Mouse (Mus musculus): ENCODE measurements at regions not wholly inside any gene's neighbourhood (a gene's known extent, or its start where the extent isn't known, plus 50 kb on each side); places are given as distances from the start of the nearest gene placed in this dataset.

- Histone ChIP-seq H3K9ac (replicated peaks; ENCODE audit: low read depth, low read length) (no peak overlapping the region), H3K4me3 (ENCODE audit: low read depth, low read length) (no peak overlapping the region), H3K27me3 (ENCODE audit: control insufficient read depth, insufficient read depth, low read length) (peaks cover 11% of the 10 kb centered on the region; the same call in 1 of the 2 replicates), H3K4me2 (ENCODE audit: low read depth, low read length) (no peak overlapping the region), H3K9me3 (ENCODE audit: control insufficient read depth, low read length) (no peaks in the 10 kb centered on the region), H3K4me1 (ENCODE audit: control insufficient read depth, insufficient read depth, low read length) (peaks cover 6% of the 10 kb centered on the region; the same call in 1 of the 2 replicates), H3K27ac (ENCODE audit: low read depth, low read length) (no peak overlapping the region), H3K36me3 (ENCODE audit: control insufficient read depth, insufficient read depth, low read length) (no peaks in the 10 kb centered on the region)
- ATAC-seq (ENCODE audit: low read depth), result no peak
- WGBS, result 53% methylated on average over 12 of the region's 12 CpGs
Observed at GRCm38 (mm10) chr4:124435040-124435434, 175.6 kb downstream of the 3100002H09Rik start.

GRCm38 (mm10) chr4:124434059-124435039, 176.3 kb downstream of the 3100002H09Rik start:
- Histone ChIP-seq H3K27ac (ENCODE audit: low read depth, low read length) (no peak overlapping the region), H3K9me3 (ENCODE audit: control insufficient read depth, low read length) (no peaks in the 10 kb centered on the region), H3K4me1 (ENCODE audit: control insufficient read depth, insufficient read depth, low read length) (peaks cover 6% of the 10 kb centered on the region; the same call in 1 of the 2 replicates), H3K36me3 (ENCODE audit: control insufficient read depth, insufficient read depth, low read length) (no peaks in the 10 kb centered on the region), H3K4me2 (ENCODE audit: low read depth, low read length) (no peak overlapping the region), H3K4me3 (ENCODE audit: low read depth, low read length) (no peak overlapping the region), H3K27me3 (ENCODE audit: control insufficient read depth, insufficient read depth, low read length) (peaks cover 11% of the 10 kb centered on the region; the same call in 1 of the 2 replicates), H3K9ac (replicated peaks; ENCODE audit: low read depth, low read length) (no peak overlapping the region)
- ATAC-seq (ENCODE audit: low read depth), result no peak
- WGBS, result 11% methylated on average over 23 of the region's 25 CpGs

- Histone ChIP-seq H3K9me3 (ENCODE audit: control insufficient read depth, low read length) (no peaks in the 10 kb centered on the region), H3K4me3 (ENCODE audit: low read depth, low read length) (no peak overlapping the region), H3K36me3 (ENCODE audit: control insufficient read depth, insufficient read depth, low read length) (no peaks in the 10 kb centered on the region), H3K9ac (replicated peaks; ENCODE audit: low read depth, low read length) (no peak overlapping the region), H3K4me2 (ENCODE audit: low read depth, low read length) (no peak overlapping the region), H3K27ac (ENCODE audit: low read depth, low read length) (no peak overlapping the region), H3K4me1 (ENCODE audit: control insufficient read depth, insufficient read depth, low read length) (peaks cover 6% of the 10 kb centered on the region; the same call in 1 of the 2 replicates), H3K27me3 (ENCODE audit: control insufficient read depth, insufficient read depth, low read length) (peaks cover 11% of the 10 kb centered on the region; the same call in 1 of the 2 replicates)
- 80% methylated on average over 9 of the region's 9 CpGs for WGBS
- ATAC-seq (ENCODE audit: low read depth), result no peak
Observed at GRCm38 (mm10) chr4:124433506-124433905, 177.1 kb downstream of the 3100002H09Rik start.

- 73% methylated on average over 16 of the region's 16 CpGs for WGBS
- H3K9ac ChIP-seq (replicated peaks; ENCODE audit: low read depth, low read length), result no peak overlapping the region
Observed at GRCm38 (mm10) chr4:124431193-124431592, 179.4 kb downstream of the 3100002H09Rik start.

GRCm38 (mm10) chr4:124428844-124429243, 181.8 kb downstream of the 3100002H09Rik start:
- no peak overlapping the region for H3K9ac ChIP-seq (replicated peaks; ENCODE audit: low read depth, low read length)
- H3K9me3 ChIP-seq (ENCODE audit: control insufficient read depth, low read length), result no peaks in the 10 kb centered on the region
- no peak overlapping the region for H3K27ac ChIP-seq (ENCODE audit: low read depth, low read length)
- no peak for ATAC-seq (ENCODE audit: low read depth)
- H3K4me3 ChIP-seq (ENCODE audit: low read depth, low read length), result no peak overlapping the region
- H3K4me2 ChIP-seq (ENCODE audit: low read depth, low read length), result no peak overlapping the region
- no peaks in the 10 kb centered on the region for H3K4me1 ChIP-seq (ENCODE audit: control insufficient read depth, insufficient read depth, low read length)
- no peaks in the 10 kb centered on the region for H3K36me3 ChIP-seq (ENCODE audit: control insufficient read depth, insufficient read depth, low read length)
- no peaks in the 10 kb centered on the region; the same call in 1 of the 2 replicates for H3K27me3 ChIP-seq (ENCODE audit: control insufficient read depth, insufficient read depth, low read length)
- WGBS, result 95% methylated on average over 4 of the region's 4 CpGs

More at GRCm38 (mm10) chr4:124431193-124431592, 179.4 kb downstream of the 3100002H09Rik start:
- no peaks in the 10 kb centered on the region for H3K36me3 ChIP-seq (ENCODE audit: control insufficient read depth, insufficient read depth, low read length)
- H3K4me2 ChIP-seq (ENCODE audit: low read depth, low read length), result no peak overlapping the region
- H3K9me3 ChIP-seq (ENCODE audit: control insufficient read depth, low read length), result no peaks in the 10 kb centered on the region
- no peak overlapping the region for H3K4me3 ChIP-seq (ENCODE audit: low read depth, low read length)
- peaks cover 7% of the 10 kb centered on the region; the same call in 1 of the 2 replicates for H3K27me3 ChIP-seq (ENCODE audit: control insufficient read depth, insufficient read depth, low read length)
- H3K27ac ChIP-seq (ENCODE audit: low read depth, low read length), result no peak overlapping the region
- peaks cover 6% of the 10 kb centered on the region; the same call in 1 of the 2 replicates for H3K4me1 ChIP-seq (ENCODE audit: control insufficient read depth, insufficient read depth, low read length)
- no peak for ATAC-seq (ENCODE audit: low read depth)

GRCm38 (mm10) chr4:124422406-124422805, 188.2 kb downstream of the 3100002H09Rik start:
- no peak overlapping the region for H3K4me3 ChIP-seq (ENCODE audit: low read depth, low read length)
- no peaks in the 10 kb centered on the region for H3K9me3 ChIP-seq (ENCODE audit: control insufficient read depth, low read length)
- no peak overlapping the region for H3K27ac ChIP-seq (ENCODE audit: low read depth, low read length)
- no peaks in the 10 kb centered on the region for H3K4me1 ChIP-seq (ENCODE audit: control insufficient read depth, insufficient read depth, low read length)
- 92% methylated on average over 6 of the region's 6 CpGs for WGBS
- no peak overlapping the region for H3K4me2 ChIP-seq (ENCODE audit: low read depth, low read length)
- H3K9ac ChIP-seq (replicated peaks; ENCODE audit: low read depth, low read length), result no peak overlapping the region
- H3K27me3 ChIP-seq (ENCODE audit: control insufficient read depth, insufficient read depth, low read length), result no peaks in the 10 kb centered on the region
- ATAC-seq (ENCODE audit: low read depth), result no peak
- no peaks in the 10 kb centered on the region for H3K36me3 ChIP-seq (ENCODE audit: control insufficient read depth, insufficient read depth, low read length)

GRCm38 (mm10) chr4:124418431-124418830, 192.2 kb downstream of the 3100002H09Rik start:
- no peak overlapping the region for H3K4me2 ChIP-seq (ENCODE audit: low read depth, low read length)
- no peak overlapping the region for H3K9ac ChIP-seq (replicated peaks; ENCODE audit: low read depth, low read length)
- no peak overlapping the region for H3K4me3 ChIP-seq (ENCODE audit: low read depth, low read length)
- H3K27ac ChIP-seq (ENCODE audit: low read depth, low read length), result no peak overlapping the region
- ATAC-seq (ENCODE audit: low read depth), result no peak
- 53% methylated on average over 8 of the region's 8 CpGs for WGBS
- H3K4me1 ChIP-seq (ENCODE audit: control insufficient read depth, insufficient read depth, low read length), result no peaks in the 10 kb centered on the region
- no peaks in the 10 kb centered on the region for H3K27me3 ChIP-seq (ENCODE audit: control insufficient read depth, insufficient read depth, low read length)
- H3K36me3 ChIP-seq (ENCODE audit: control insufficient read depth, insufficient read depth, low read length), result no peaks in the 10 kb centered on the region
- no peaks in the 10 kb centered on the region for H3K9me3 ChIP-seq (ENCODE audit: control insufficient read depth, low read length)

- 89% methylated on average over 8 of the region's 8 CpGs for WGBS
Observed at GRCm38 (mm10) chr4:124417176-124417575, 193.4 kb downstream of the 3100002H09Rik start.

GRCm38 (mm10) chr4:124416266-124416665, 194.3 kb downstream of the 3100002H09Rik start:
- no peak overlapping the region for H3K4me3 ChIP-seq (ENCODE audit: low read depth, low read length)
- ATAC-seq (ENCODE audit: low read depth), result no peak
- no peak overlapping the region for H3K27ac ChIP-seq (ENCODE audit: low read depth, low read length)
- no peaks in the 10 kb centered on the region for H3K27me3 ChIP-seq (ENCODE audit: control insufficient read depth, insufficient read depth, low read length)
- no peaks in the 10 kb centered on the region for H3K4me1 ChIP-seq (ENCODE audit: control insufficient read depth, insufficient read depth, low read length)
- no peaks in the 10 kb centered on the region for H3K36me3 ChIP-seq (ENCODE audit: control insufficient read depth, insufficient read depth, low read length)
- no peak overlapping the region for H3K4me2 ChIP-seq (ENCODE audit: low read depth, low read length)
- no peaks in the 10 kb centered on the region for H3K9me3 ChIP-seq (ENCODE audit: control insufficient read depth, low read length)
- 94% methylated on average over 6 of the region's 6 CpGs for WGBS
- no peak overlapping the region for H3K9ac ChIP-seq (replicated peaks; ENCODE audit: low read depth, low read length)

More at GRCm38 (mm10) chr4:124417176-124417575, 193.4 kb downstream of the 3100002H09Rik start:
- H3K9me3 ChIP-seq (ENCODE audit: control insufficient read depth, low read length), result no peaks in the 10 kb centered on the region
- no peaks in the 10 kb centered on the region for H3K36me3 ChIP-seq (ENCODE audit: control insufficient read depth, insufficient read depth, low read length)
- no peak overlapping the region for H3K9ac ChIP-seq (replicated peaks; ENCODE audit: low read depth, low read length)
- H3K27me3 ChIP-seq (ENCODE audit: control insufficient read depth, insufficient read depth, low read length), result no peaks in the 10 kb centered on the region
- no peak for ATAC-seq (ENCODE audit: low read depth)
- no peak overlapping the region for H3K4me3 ChIP-seq (ENCODE audit: low read depth, low read length)
- no peaks in the 10 kb centered on the region for H3K4me1 ChIP-seq (ENCODE audit: control insufficient read depth, insufficient read depth, low read length)
- H3K4me2 ChIP-seq (ENCODE audit: low read depth, low read length), result no peak overlapping the region
- no peak overlapping the region for H3K27ac ChIP-seq (ENCODE audit: low read depth, low read length)

Measured in neural tube, embryonic 14.5 days (tissue).